Mouse (Mus musculus) spleen, adult 2 months (tissue): ENCODE data around the gene Zfp101.

Experiments
- CTCF ChIP-seq: fragments of 200-500 bp; IDR thresholded peaks from 2 replicates; pipeline ENCODE4 v1.5.1; 2011; ENCODE audit warnings: mild to moderate bottlenecking, inconsistent platforms; ENCODE audit not compliant: insufficient read depth, insufficient read length, insufficient replicate concordance; ENCODE audit errors: extremely low read depth
- POLR2A ChIP-seq: fragments of 200-500 bp; IDR thresholded peaks from 2 replicates; pipeline ENCODE4 v1.6.1; 2011; ENCODE audit warnings: low read depth, low read length, inconsistent platforms

GRCm38 (mm10) chr17:33392271-33392670 is 2.2 kb downstream of the Zfp101 start:
- no peak for TF ChIP-seq CTCF
- no peak for TF ChIP-seq POLR2A
